Mouse (Mus musculus): Measurements from ENCODE around the gene Araf. TPM values are rescaled to one million over a fixed set of nuclear protein-coding genes. Genes with fewer than 3 reads are reported as not detected.
A peak's percentile ranks its signal among the peaks of the same experiment; 100 is the strongest.

Araf gene
- polyA plus RNA-seq, 1 experiment from 2014 or later, result 295 TPM

GRCm38 (mm10) chrX:20863161-20864101 lies 65.8 kb downstream of the Araf start:
- Histone ChIP-seq H3K27me3 (replicated peaks; ENCODE audit: control insufficient read depth, insufficient read depth, low read length) (no peaks in the 10 kb centered on the region), H3K4me2 (ENCODE audit: low read length) (no peak overlapping the region), H3K9ac (replicated peaks; ENCODE audit: low read depth, low read length) (no peak overlapping the region), H3K27ac (ENCODE audit: low read length) (no peak overlapping the region), H3K36me3 (ENCODE audit: control insufficient read depth, insufficient read depth) (no peaks in the 10 kb centered on the region), H3K9me3 (ENCODE audit: control insufficient read depth, low read length) (no peaks in the 10 kb centered on the region), H3K4me3 (replicated peaks; ENCODE audit: low read length) (no peak overlapping the region), H3K4me1 (replicated peaks; ENCODE audit: control insufficient read depth, insufficient read depth, low read length) (no peaks in the 10 kb centered on the region)
- 94% methylated on average over 9 of the region's 9 CpGs for WGBS
- no peak for ATAC-seq

- WGBS, result 62% methylated on average over 4 of the region's 4 CpGs
- no peaks in the 10 kb centered on the region for H3K4me1 ChIP-seq (replicated peaks; ENCODE audit: control insufficient read depth, insufficient read depth, low read length)
- no peak overlapping the region for H3K27ac ChIP-seq (ENCODE audit: low read length)
- no peak overlapping the region for H3K4me3 ChIP-seq (replicated peaks; ENCODE audit: low read length)
- H3K27me3 ChIP-seq (replicated peaks; ENCODE audit: control insufficient read depth, insufficient read depth, low read length), result no peaks in the 10 kb centered on the region
- no peak overlapping the region for H3K4me2 ChIP-seq (ENCODE audit: low read length)
- ATAC-seq, result no peak
- H3K9ac ChIP-seq (replicated peaks; ENCODE audit: low read depth, low read length), result no peak overlapping the region
- no peaks in the 10 kb centered on the region for H3K9me3 ChIP-seq (ENCODE audit: control insufficient read depth, low read length)
- H3K36me3 ChIP-seq (ENCODE audit: control insufficient read depth, insufficient read depth), result no peaks in the 10 kb centered on the region
Observed at GRCm38 (mm10) chrX:20868091-20868490, 70.5 kb downstream of the Araf start.

- Histone ChIP-seq H3K36me3 (ENCODE audit: control insufficient read depth, insufficient read depth) (no peaks in the 10 kb centered on the region), H3K9ac (replicated peaks; ENCODE audit: low read depth, low read length) (no peak overlapping the region), H3K27ac (ENCODE audit: low read length) (no peak overlapping the region), H3K4me2 (ENCODE audit: low read length) (no peak overlapping the region), H3K27me3 (replicated peaks; ENCODE audit: control insufficient read depth, insufficient read depth, low read length) (no peaks in the 10 kb centered on the region), H3K4me3 (replicated peaks; ENCODE audit: low read length) (no peak overlapping the region), H3K4me1 (replicated peaks; ENCODE audit: control insufficient read depth, insufficient read depth, low read length) (no peaks in the 10 kb centered on the region), H3K9me3 (ENCODE audit: control insufficient read depth, low read length) (no peaks in the 10 kb centered on the region)
- WGBS, result 71% methylated on average over 1 of the region's 1 CpGs
- no peak for ATAC-seq
Observed at GRCm38 (mm10) chrX:20869203-20869602, 71.6 kb downstream of the Araf start.

- H3K27me3 ChIP-seq (replicated peaks; ENCODE audit: control insufficient read depth, insufficient read depth, low read length), result no peaks in the 10 kb centered on the region
- H3K4me1 ChIP-seq (replicated peaks; ENCODE audit: control insufficient read depth, insufficient read depth, low read length), result no peaks in the 10 kb centered on the region
- 24% methylated on average over 18 of the region's 18 CpGs for WGBS
- no peak within 1 kb of the TSS for H3K4me3 ChIP-seq (replicated peaks; ENCODE audit: low read length)
- H3K9me3 ChIP-seq (ENCODE audit: control insufficient read depth, low read length), result no peaks in the 10 kb centered on the region
- peak; percentile 45; the same call in 1 of the 2 replicates for ATAC-seq
- no peak within 1 kb of the TSS for H3K27ac ChIP-seq (ENCODE audit: low read length)
- H3K9ac ChIP-seq (replicated peaks; ENCODE audit: low read depth, low read length), result no peak within 1 kb of the TSS
- no peaks in the 10 kb centered on the region for H3K36me3 ChIP-seq (ENCODE audit: control insufficient read depth, insufficient read depth)
- H3K4me2 ChIP-seq (ENCODE audit: low read length), result no peak within 1 kb of the TSS
Observed at GRCm38 (mm10) chrX:20869962-20870513, 72.4 kb downstream of the Araf start, which contains the start of gene Timp1. TSS of gene Timp1 (plus strand) at chrX:20870166.

- WGBS, result 34% methylated on average over 11 of the region's 11 CpGs
- H3K27ac ChIP-seq (ENCODE audit: low read length), result no peak overlapping the region
- no peak overlapping the region for H3K9ac ChIP-seq (replicated peaks; ENCODE audit: low read depth, low read length)
- no peak for ATAC-seq
- no peaks in the 10 kb centered on the region for H3K36me3 ChIP-seq (ENCODE audit: control insufficient read depth, insufficient read depth)
- H3K27me3 ChIP-seq (replicated peaks; ENCODE audit: control insufficient read depth, insufficient read depth, low read length), result no peaks in the 10 kb centered on the region
- H3K4me1 ChIP-seq (replicated peaks; ENCODE audit: control insufficient read depth, insufficient read depth, low read length), result no peaks in the 10 kb centered on the region
- no peaks in the 10 kb centered on the region for H3K9me3 ChIP-seq (ENCODE audit: control insufficient read depth, low read length)
- H3K4me2 ChIP-seq (ENCODE audit: low read length), result no peak overlapping the region
- no peak overlapping the region for H3K4me3 ChIP-seq (replicated peaks; ENCODE audit: low read length)
Observed at GRCm38 (mm10) chrX:20872928-20873500, 75.4 kb downstream of the Araf start.

GRCm38 (mm10) chrX:20875241-20875640 lies 77.6 kb downstream of the Araf start:
- Histone ChIP-seq H3K27ac (ENCODE audit: low read length) (no peak overlapping the region), H3K4me3 (replicated peaks; ENCODE audit: low read length) (no peak overlapping the region), H3K27me3 (replicated peaks; ENCODE audit: control insufficient read depth, insufficient read depth, low read length) (no peaks in the 10 kb centered on the region), H3K4me1 (replicated peaks; ENCODE audit: control insufficient read depth, insufficient read depth, low read length) (no peaks in the 10 kb centered on the region), H3K4me2 (ENCODE audit: low read length) (no peak overlapping the region), H3K9ac (replicated peaks; ENCODE audit: low read depth, low read length) (no peak overlapping the region), H3K36me3 (ENCODE audit: control insufficient read depth, insufficient read depth) (no peaks in the 10 kb centered on the region), H3K9me3 (ENCODE audit: control insufficient read depth, low read length) (no peaks in the 10 kb centered on the region)
- WGBS, result 16% methylated on average over 3 of the region's 3 CpGs
- peak; percentile 45 for ATAC-seq

- Histone ChIP-seq H3K9ac (replicated peaks; ENCODE audit: low read depth, low read length) (no peak overlapping the region), H3K4me3 (replicated peaks; ENCODE audit: low read length) (no peak overlapping the region), H3K9me3 (ENCODE audit: control insufficient read depth, low read length) (no peaks in the 10 kb centered on the region), H3K4me1 (replicated peaks; ENCODE audit: control insufficient read depth, insufficient read depth, low read length) (no peaks in the 10 kb centered on the region), H3K27ac (ENCODE audit: low read length) (no peak overlapping the region), H3K4me2 (ENCODE audit: low read length) (no peak overlapping the region), H3K36me3 (ENCODE audit: control insufficient read depth, insufficient read depth) (no peaks in the 10 kb centered on the region), H3K27me3 (replicated peaks; ENCODE audit: control insufficient read depth, insufficient read depth, low read length) (no peaks in the 10 kb centered on the region)
- no peak for ATAC-seq
- 52% methylated on average over 3 of the region's 3 CpGs for WGBS
Observed at GRCm38 (mm10) chrX:20910074-20910473, 112.5 kb downstream of the Araf start.

Small RNAs within 50 kb of the gene (microRNA-seq; reads per million reads assigned to microRNA genes)
- not detected for gene Gm24824
- gene Mir5617, result 1.5 reads per million

Other genes starting within 250 kb of the Araf start
- 0.20 and 0.25 TPM in 2 replicates for gene Rgn, start 248.0 kb upstream of the Araf start, polyA plus RNA-seq (2015; fragmentation: Nextera tagmentation; extraction: Ambion mirVana)
- gene Rbm10, start 180.3 kb upstream of the Araf start, polyA plus RNA-seq (2015; fragmentation: Nextera tagmentation; extraction: Ambion mirVana), result 62.9 and 65.3 TPM in 2 replicates
- 171 and 176 TPM in 2 replicates for gene Ndufb11, start 180.2 kb upstream of the Araf start, polyA plus RNA-seq (2015; fragmentation: Nextera tagmentation; extraction: Ambion mirVana)
- gene Uba1, start 139.5 kb upstream of the Araf start, polyA plus RNA-seq (2015; fragmentation: Nextera tagmentation; extraction: Ambion mirVana), result 436 and 446 TPM in 2 replicates
- 132 and 137 TPM in 2 replicates for gene Cdk16, start 109.9 kb upstream of the Araf start, polyA plus RNA-seq (2015; fragmentation: Nextera tagmentation; extraction: Ambion mirVana)
- gene Usp11, start 93.9 kb upstream of the Araf start, polyA plus RNA-seq (2015; fragmentation: Nextera tagmentation; extraction: Ambion mirVana), result 89.7 and 98.0 TPM in 2 replicates
- 2.4 and 3.4 TPM in 2 replicates for gene Timp1, start 72.4 kb downstream of the Araf start, polyA plus RNA-seq (2015; fragmentation: Nextera tagmentation; extraction: Ambion mirVana)
- gene Syn1, start 123.2 kb downstream of the Araf start, polyA plus RNA-seq (2015; fragmentation: Nextera tagmentation; extraction: Ambion mirVana), result 37.5 and 37.7 TPM in 2 replicates
- gene Cfp, start 133.7 kb downstream of the Araf start, polyA plus RNA-seq (2015; fragmentation: Nextera tagmentation; extraction: Ambion mirVana), result 4.4 and 6.4 TPM in 2 replicates
- gene Elk1, start 152.8 kb downstream of the Araf start, polyA plus RNA-seq (2015; fragmentation: Nextera tagmentation; extraction: Ambion mirVana), result 24.1 and 27.4 TPM in 2 replicates
- 36.4 and 39.8 TPM in 2 replicates for gene Uxt, start 164.2 kb downstream of the Araf start, polyA plus RNA-seq (2015; fragmentation: Nextera tagmentation; extraction: Ambion mirVana)

Data from forebrain, embryonic 16.5 days (tissue).